Mouse (Mus musculus) embryonic fibroblast, embryonic 13.5 days (primary cell): ENCODE results near the gene Mtf2.

ENCODE experiments used
- CTCF ChIP-seq: IDR thresholded peaks from 2 replicates; pipeline ENCODE4 v1.5.1; 2011; ENCODE audit warnings: mild to moderate bottlenecking, control low read depth, low read length, moderate library complexity, borderline replicate concordance; ENCODE audit not compliant: insufficient read depth
- POLR2A ChIP-seq: IDR thresholded peaks from 2 replicates; pipeline ENCODE4 v1.6.1; 2011; ENCODE audit warnings: low read depth, mild to moderate bottlenecking, control low read depth, low read length, moderate library complexity

GRCm38 (mm10) chr5:108152592-108152991 lies 87.1 kb downstream of the Mtf2 start:
- no peak for TF ChIP-seq CTCF
- no peak for TF ChIP-seq POLR2A
